Mouse (Mus musculus): ENCODE results near the gene Prtg. TPM values are rescaled to one million over a fixed set of nuclear protein-coding genes. Genes with fewer than 3 reads are reported as not detected.

The Prtg gene
- total RNA-seq, 1 experiment from 2014 or later = not detected

GRCm38 (mm10) chr9:72807420-72808005, 839 bp downstream of the Prtg start:
- ATAC-seq (replicated peaks; ENCODE audit: insufficient number of reproducible peaks, low FRiP score, low TSS enrichment, poor library complexity, severe bottlenecking) = no peak

- ATAC-seq (replicated peaks; ENCODE audit: insufficient number of reproducible peaks, low FRiP score, low TSS enrichment, poor library complexity, severe bottlenecking) = no peak
Observed at GRCm38 (mm10) chr9:72808176-72808575, 1.5 kb downstream of the Prtg start.

- no peak for ATAC-seq (replicated peaks; ENCODE audit: insufficient number of reproducible peaks, low FRiP score, low TSS enrichment, poor library complexity, severe bottlenecking)
Observed at GRCm38 (mm10) chr9:72808586-72808985, 1.9 kb downstream of the Prtg start.

- ATAC-seq (replicated peaks; ENCODE audit: insufficient number of reproducible peaks, low FRiP score, low TSS enrichment, poor library complexity, severe bottlenecking) = no peak
Observed at GRCm38 (mm10) chr9:72809077-72809476, 2.4 kb downstream of the Prtg start.

- ATAC-seq (replicated peaks; ENCODE audit: insufficient number of reproducible peaks, low FRiP score, low TSS enrichment, poor library complexity, severe bottlenecking) = no peak
Observed at GRCm38 (mm10) chr9:72810607-72811006, 3.9 kb downstream of the Prtg start.

- ATAC-seq (replicated peaks; ENCODE audit: insufficient number of reproducible peaks, low FRiP score, low TSS enrichment, poor library complexity, severe bottlenecking) = no peak
Observed at GRCm38 (mm10) chr9:72812091-72812490, 5.4 kb downstream of the Prtg start.

GRCm38 (mm10) chr9:72812594-72813570, 6.2 kb downstream of the Prtg start:
- no peak for ATAC-seq (replicated peaks; ENCODE audit: insufficient number of reproducible peaks, low FRiP score, low TSS enrichment, poor library complexity, severe bottlenecking)

- ATAC-seq (replicated peaks; ENCODE audit: insufficient number of reproducible peaks, low FRiP score, low TSS enrichment, poor library complexity, severe bottlenecking) = no peak
Observed at GRCm38 (mm10) chr9:72825511-72825910, 18.8 kb downstream of the Prtg start.

- no peak for ATAC-seq (replicated peaks; ENCODE audit: insufficient number of reproducible peaks, low FRiP score, low TSS enrichment, poor library complexity, severe bottlenecking)
Observed at GRCm38 (mm10) chr9:72825976-72826375, 19.3 kb downstream of the Prtg start.

GRCm38 (mm10) chr9:72828616-72829257, 22.1 kb downstream of the Prtg start:
- ATAC-seq (replicated peaks; ENCODE audit: insufficient number of reproducible peaks, low FRiP score, low TSS enrichment, poor library complexity, severe bottlenecking) = no peak

GRCm38 (mm10) chr9:72833992-72834696, 27.5 kb downstream of the Prtg start:
- no peak for ATAC-seq (replicated peaks; ENCODE audit: insufficient number of reproducible peaks, low FRiP score, low TSS enrichment, poor library complexity, severe bottlenecking)

GRCm38 (mm10) chr9:72835007-72835406, 28.3 kb downstream of the Prtg start:
- ATAC-seq (replicated peaks; ENCODE audit: insufficient number of reproducible peaks, low FRiP score, low TSS enrichment, poor library complexity, severe bottlenecking) = no peak

- ATAC-seq (replicated peaks; ENCODE audit: insufficient number of reproducible peaks, low FRiP score, low TSS enrichment, poor library complexity, severe bottlenecking) = no peak
Observed at GRCm38 (mm10) chr9:72836708-72837495, 30.2 kb downstream of the Prtg start.

GRCm38 (mm10) chr9:72837598-72838160, 31.0 kb downstream of the Prtg start:
- ATAC-seq (replicated peaks; ENCODE audit: insufficient number of reproducible peaks, low FRiP score, low TSS enrichment, poor library complexity, severe bottlenecking) = no peak

GRCm38 (mm10) chr9:72838256-72838655, 31.6 kb downstream of the Prtg start:
- ATAC-seq (replicated peaks; ENCODE audit: insufficient number of reproducible peaks, low FRiP score, low TSS enrichment, poor library complexity, severe bottlenecking) = no peak

- no peak for ATAC-seq (replicated peaks; ENCODE audit: insufficient number of reproducible peaks, low FRiP score, low TSS enrichment, poor library complexity, severe bottlenecking)
Observed at GRCm38 (mm10) chr9:72839346-72839990, 32.8 kb downstream of the Prtg start.

- ATAC-seq (replicated peaks; ENCODE audit: insufficient number of reproducible peaks, low FRiP score, low TSS enrichment, poor library complexity, severe bottlenecking) = no peak
Observed at GRCm38 (mm10) chr9:72844496-72844895, 37.8 kb downstream of the Prtg start.

Data from monocyte, adult 5-6 weeks (primary cell).